Mouse (Mus musculus): ENCODE data around the gene Rxfp2. TPM values are rescaled to one million over a fixed set of nuclear protein-coding genes. Genes with fewer than 3 reads are reported as not detected.

Rxfp2 gene
- total and polyA plus RNA-seq, 2 experiments, result not detected

DNA sequence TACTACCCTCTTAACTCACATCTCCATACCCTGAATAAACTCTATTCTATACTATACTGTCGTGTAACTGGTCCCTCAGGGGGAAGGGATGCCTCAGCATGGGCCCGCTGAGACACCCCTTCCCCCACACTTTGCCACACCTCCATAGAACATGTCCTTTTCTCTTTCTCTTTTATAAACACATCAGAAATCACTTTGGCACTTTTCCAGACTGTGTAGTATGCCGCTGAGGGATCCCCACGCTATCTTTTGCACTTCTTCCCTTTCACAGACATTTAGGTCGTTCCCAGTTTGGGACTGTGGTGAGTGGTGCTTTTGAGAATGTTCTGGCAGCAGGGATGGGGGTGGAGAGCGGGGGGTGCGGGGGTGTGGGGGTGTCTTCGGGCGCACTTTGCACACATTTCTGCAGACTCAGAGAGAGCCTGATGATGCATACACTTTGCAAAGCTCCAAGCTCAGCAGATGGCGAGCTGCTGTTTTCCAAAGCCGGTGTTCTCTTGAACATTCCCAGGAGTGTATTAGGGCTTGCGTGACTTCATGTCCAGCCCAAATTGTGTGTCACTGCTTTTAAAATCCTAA lies 8.1 kb downstream of the Rxfp2 start:
- Histone ChIP-seq H3K27ac (replicated peaks; ENCODE audit: insufficient read depth, low read depth, low read length) (no peak overlapping the region), H3K36me3 (ENCODE audit: control insufficient read depth, insufficient read depth, low read length) (no peaks in the 10 kb centered on the region), H3K4me1 (ENCODE audit: control insufficient read depth, insufficient read depth, low read length) (no peaks in the 10 kb centered on the region), H3K4me3 (ENCODE audit: insufficient read depth, low read depth, low read length) (no peak overlapping the region), H3K27me3 (ENCODE audit: control insufficient read depth, insufficient read depth, low read length) (no peaks in the 10 kb centered on the region), H3K9ac (ENCODE audit: low read depth, low read length) (no peak overlapping the region), H3K79me2 (ENCODE audit: control insufficient read depth, insufficient read depth, low read length) (no peaks in the 10 kb centered on the region)
- TF ChIP-seq CTCF (IDR thresholded peaks at IDR 0.05; ENCODE audit: low read depth, low read length) (no peak), POLR2A (IDR thresholded peaks at IDR 0.05; ENCODE audit: extremely low read depth, insufficient read depth, low read length) (no peak)
- DNase-seq (ENCODE audit: extremely low read depth, low read depth, low spot score), result no peak
- WGBS, result 78% methylated on average over 12 of the region's 12 CpGs

GRCm38 (mm10) chr5:150031201-150031600 lies 12.7 kb downstream of the Rxfp2 start:
- Histone ChIP-seq H3K79me2 (ENCODE audit: control insufficient read depth, insufficient read depth, low read length) (no peaks in the 10 kb centered on the region), H3K9ac (ENCODE audit: low read depth, low read length) (no peak overlapping the region), H3K4me3 (ENCODE audit: insufficient read depth, low read depth, low read length) (no peak overlapping the region), H3K27me3 (ENCODE audit: control insufficient read depth, insufficient read depth, low read length) (no peaks in the 10 kb centered on the region), H3K36me3 (ENCODE audit: control insufficient read depth, insufficient read depth, low read length) (no peaks in the 10 kb centered on the region), H3K27ac (replicated peaks; ENCODE audit: insufficient read depth, low read depth, low read length) (no peak overlapping the region), H3K4me1 (ENCODE audit: control insufficient read depth, insufficient read depth, low read length) (no peaks in the 10 kb centered on the region)
- WGBS, result 32% methylated on average over 6 of the region's 6 CpGs
- DNase-seq (ENCODE audit: extremely low read depth, low read depth, low spot score), result no peak
- TF ChIP-seq POLR2A (IDR thresholded peaks at IDR 0.05; ENCODE audit: extremely low read depth, insufficient read depth, low read length) (no peak), CTCF (IDR thresholded peaks at IDR 0.05; ENCODE audit: low read depth, low read length) (no peak)

DNA sequence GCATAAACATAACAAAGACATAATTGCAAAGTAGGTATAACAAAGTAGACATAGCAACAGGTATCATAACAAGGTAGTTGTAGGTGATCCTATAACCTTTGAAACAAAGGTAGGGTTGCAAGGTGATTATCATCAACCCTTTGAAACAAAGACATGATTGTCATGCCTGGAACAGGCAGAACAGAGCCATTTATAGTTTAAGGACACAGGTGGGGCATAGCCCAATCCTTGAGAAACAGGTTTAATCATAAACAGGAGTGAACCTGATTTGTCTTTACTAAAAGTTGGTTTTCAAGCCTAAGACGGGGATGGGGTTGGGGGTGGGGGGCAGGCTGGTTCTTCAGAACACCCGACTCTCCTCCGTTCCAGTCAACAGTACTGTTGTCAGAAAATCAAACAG lies 13.2 kb downstream of the Rxfp2 start:
- Histone ChIP-seq H3K27me3 (ENCODE audit: control insufficient read depth, insufficient read depth, low read length) (no peaks in the 10 kb centered on the region), H3K36me3 (ENCODE audit: control insufficient read depth, insufficient read depth, low read length) (no peaks in the 10 kb centered on the region), H3K4me3 (ENCODE audit: insufficient read depth, low read depth, low read length) (no peak overlapping the region), H3K9ac (ENCODE audit: low read depth, low read length) (no peak overlapping the region), H3K79me2 (ENCODE audit: control insufficient read depth, insufficient read depth, low read length) (no peaks in the 10 kb centered on the region), H3K27ac (replicated peaks; ENCODE audit: insufficient read depth, low read depth, low read length) (no peak overlapping the region), H3K4me1 (ENCODE audit: control insufficient read depth, insufficient read depth, low read length) (no peaks in the 10 kb centered on the region)
- TF ChIP-seq POLR2A (IDR thresholded peaks at IDR 0.05; ENCODE audit: extremely low read depth, insufficient read depth, low read length), result no peak
- TF ChIP-seq CTCF (IDR thresholded peaks at IDR 0.05; ENCODE audit: low read depth, low read length), result no peak
- no peak for DNase-seq (ENCODE audit: extremely low read depth, low read depth, low spot score)
- WGBS, result 75% methylated on average over 3 of the region's 3 CpGs

GRCm38 (mm10) chr5:150032075-150032492 lies 13.6 kb downstream of the Rxfp2 start:
- Histone ChIP-seq H3K27ac (replicated peaks; ENCODE audit: insufficient read depth, low read depth, low read length) (no peak overlapping the region), H3K4me3 (ENCODE audit: insufficient read depth, low read depth, low read length) (no peak overlapping the region), H3K9ac (ENCODE audit: low read depth, low read length) (no peak overlapping the region), H3K27me3 (ENCODE audit: control insufficient read depth, insufficient read depth, low read length) (no peaks in the 10 kb centered on the region), H3K79me2 (ENCODE audit: control insufficient read depth, insufficient read depth, low read length) (no peaks in the 10 kb centered on the region), H3K4me1 (ENCODE audit: control insufficient read depth, insufficient read depth, low read length) (no peaks in the 10 kb centered on the region), H3K36me3 (ENCODE audit: control insufficient read depth, insufficient read depth, low read length) (no peaks in the 10 kb centered on the region)
- no peak for DNase-seq (ENCODE audit: extremely low read depth, low read depth, low spot score)
- WGBS, result 68% methylated on average over 3 of the region's 3 CpGs
- TF ChIP-seq POLR2A (IDR thresholded peaks at IDR 0.05; ENCODE audit: extremely low read depth, insufficient read depth, low read length), result no peak
- TF ChIP-seq CTCF (IDR thresholded peaks at IDR 0.05; ENCODE audit: low read depth, low read length), result no peak

- H3K9ac ChIP-seq (ENCODE audit: low read depth, low read length), result no peak overlapping the region
- H3K79me2 ChIP-seq (ENCODE audit: control insufficient read depth, insufficient read depth, low read length), result no peaks in the 10 kb centered on the region
- no peak for DNase-seq (ENCODE audit: extremely low read depth, low read depth, low spot score)
- TF ChIP-seq POLR2A (IDR thresholded peaks at IDR 0.05; ENCODE audit: extremely low read depth, insufficient read depth, low read length) (no peak), CTCF (IDR thresholded peaks at IDR 0.05; ENCODE audit: low read depth, low read length) (no peak)
- no peaks in the 10 kb centered on the region for H3K4me1 ChIP-seq (ENCODE audit: control insufficient read depth, insufficient read depth, low read length)
- H3K27me3 ChIP-seq (ENCODE audit: control insufficient read depth, insufficient read depth, low read length), result no peaks in the 10 kb centered on the region
- whole genome bisulfite sequencing, result 87% methylated on average over 8 of the region's 8 CpGs
- H3K27ac ChIP-seq (replicated peaks; ENCODE audit: insufficient read depth, low read depth, low read length), result no peak overlapping the region
- H3K36me3 ChIP-seq (ENCODE audit: control insufficient read depth, insufficient read depth, low read length), result no peaks in the 10 kb centered on the region
- H3K4me3 ChIP-seq (ENCODE audit: insufficient read depth, low read depth, low read length), result no peak overlapping the region
Observed at GRCm38 (mm10) chr5:150036286-150036685, 17.8 kb downstream of the Rxfp2 start.

GRCm38 (mm10) chr5:150036918-150037317 lies 18.4 kb downstream of the Rxfp2 start:
- H3K36me3 ChIP-seq (ENCODE audit: control insufficient read depth, insufficient read depth, low read length), result no peaks in the 10 kb centered on the region
- 36% methylated on average over 4 of the region's 4 CpGs for WGBS
- no peaks in the 10 kb centered on the region for H3K4me1 ChIP-seq (ENCODE audit: control insufficient read depth, insufficient read depth, low read length)
- no peak for TF ChIP-seq POLR2A (IDR thresholded peaks at IDR 0.05; ENCODE audit: extremely low read depth, insufficient read depth, low read length)
- TF ChIP-seq CTCF (IDR thresholded peaks at IDR 0.05; ENCODE audit: low read depth, low read length), result no peak
- no peaks in the 10 kb centered on the region for H3K27me3 ChIP-seq (ENCODE audit: control insufficient read depth, insufficient read depth, low read length)
- H3K79me2 ChIP-seq (ENCODE audit: control insufficient read depth, insufficient read depth, low read length), result no peaks in the 10 kb centered on the region
- no peak overlapping the region for H3K4me3 ChIP-seq (ENCODE audit: insufficient read depth, low read depth, low read length)
- no peak overlapping the region for H3K9ac ChIP-seq (ENCODE audit: low read depth, low read length)
- H3K27ac ChIP-seq (replicated peaks; ENCODE audit: insufficient read depth, low read depth, low read length), result no peak overlapping the region
- DNase-seq (ENCODE audit: extremely low read depth, low read depth, low spot score), result no peak
